Mouse (Mus musculus) cortical plate, adult 2 months (tissue): ENCODE results near the gene Map3k10. TPM values are rescaled to one million over a fixed set of nuclear protein-coding genes. Genes with fewer than 3 reads are reported as not detected.

ENCODE experiments used
- H3K27ac ChIP-seq: fragments of 200-500 bp; 2 replicates; pipeline ENCODE4 v1.5.1; 2012; ENCODE audit warnings: low read length, control low read depth, inconsistent platforms; ENCODE audit not compliant: insufficient read depth
- H3K4me1 ChIP-seq: fragments of 200-500 bp; 2 replicates; pipeline ENCODE4 v1.6.1; 2011; ENCODE audit warnings: low read length; ENCODE audit not compliant: control insufficient read depth, insufficient read depth
- H3K4me3 ChIP-seq: fragments of 200-500 bp; 2 replicates; pipeline ENCODE4 v1.5.1; 2011; ENCODE audit warnings: mild to moderate bottlenecking, low read length, control low read depth; ENCODE audit not compliant: insufficient read depth
- CTCF ChIP-seq: fragments of 200-500 bp; IDR thresholded peaks from 2 replicates; pipeline ENCODE4 v1.5.1; 2011; ENCODE audit warnings: mild to moderate bottlenecking, control low read depth, low read length; ENCODE audit not compliant: insufficient read depth; ENCODE audit errors: extremely low read depth
- POLR2A ChIP-seq: fragments of 200-500 bp; IDR thresholded peaks from 2 replicates; pipeline ENCODE4 v1.6.1; 2011; ENCODE audit warnings: mild to moderate bottlenecking, low read length, control low read depth; ENCODE audit not compliant: insufficient read depth; ENCODE audit errors: extremely low read depth
- polyA plus RNA-seq: library from polyadenylated mRNA; depleted of rRNA; stranded (reverse); fragments of >200 nt; gene quantifications from 2 replicates; pipeline ENCODE4 v1.2.3, GENCODE M21; 2012; rRNA removed

Map3k10 gene
- polyA plus RNA-seq, 1 experiment = 181 TPM

- Histone ChIP-seq H3K4me3 (no peak overlapping the region), H3K4me1 (peaks cover 9% of the 10 kb centered on the region), H3K27ac (peak overlapping the region; percentile 15; the same call in 1 of the 2 replicates)
- TF ChIP-seq CTCF (no peak), POLR2A (no peak)
Observed at GRCm38 (mm10) chr7:27612940-27613339, 61.5 kb downstream of the Map3k10 start.

GRCm38 (mm10) chr7:27610871-27611270 is 63.5 kb downstream of the Map3k10 start:
- Histone ChIP-seq H3K4me3 (no peak overlapping the region), H3K4me1 (peaks cover 20% of the 10 kb centered on the region), H3K27ac (peak overlapping the region; percentile 41; the same call in 1 of the 2 replicates)
- no peak for TF ChIP-seq POLR2A
- no peak for TF ChIP-seq CTCF

- TF ChIP-seq POLR2A (no peak), CTCF (no peak)
- Histone ChIP-seq H3K4me1 (peaks cover 24% of the 10 kb centered on the region), H3K4me3 (no peak overlapping the region), H3K27ac (peak overlapping the region; percentile 41; the same call in 1 of the 2 replicates)
Observed at GRCm38 (mm10) chr7:27610370-27610769, 64.0 kb downstream of the Map3k10 start.

GRCm38 (mm10) chr7:27609688-27610087 is 64.7 kb downstream of the Map3k10 start:
- Histone ChIP-seq H3K27ac (no peak overlapping the region), H3K4me3 (no peak overlapping the region), H3K4me1 (peaks cover 31% of the 10 kb centered on the region)
- TF ChIP-seq POLR2A = no peak
- no peak for TF ChIP-seq CTCF

GRCm38 (mm10) chr7:27609285-27609684 is 65.1 kb downstream of the Map3k10 start:
- TF ChIP-seq POLR2A (no peak), CTCF (no peak)
- Histone ChIP-seq H3K27ac (no peak overlapping the region), H3K4me3 (no peak overlapping the region), H3K4me1 (peaks cover 33% of the 10 kb centered on the region)

GRCm38 (mm10) chr7:27608130-27608529 is 66.3 kb downstream of the Map3k10 start:
- peaks cover 33% of the 10 kb centered on the region for H3K4me1 ChIP-seq
- H3K27ac ChIP-seq = peak overlapping the region; percentile 47; the same call in 1 of the 2 replicates
- TF ChIP-seq POLR2A (no peak), CTCF (no peak)
- no peak overlapping the region for H3K4me3 ChIP-seq

- Histone ChIP-seq H3K4me3 (no peak overlapping the region), H3K4me1 (peaks cover 30% of the 10 kb centered on the region), H3K27ac (peak overlapping the region; percentile 89)
- TF ChIP-seq POLR2A (no peak), CTCF (no peak)
Observed at GRCm38 (mm10) chr7:27607580-27607979, 66.8 kb downstream of the Map3k10 start.

GRCm38 (mm10) chr7:27606481-27607254 is 67.7 kb downstream of the Map3k10 start:
- H3K4me1 ChIP-seq = peaks cover 33% of the 10 kb centered on the region
- peak overlapping the region; percentile 89 for H3K27ac ChIP-seq
- no peak for TF ChIP-seq POLR2A
- TF ChIP-seq CTCF = no peak
- H3K4me3 ChIP-seq = no peak overlapping the region

Other genes starting within 250 kb of the Map3k10 start
- 149 and 162 TPM in 2 replicates for gene Sptbn4, start 226.9 kb downstream of the Map3k10 start, polyA plus RNA-seq
- 15.8 and 16.6 TPM in 2 replicates for gene Blvrb, start 226.6 kb downstream of the Map3k10 start, polyA plus RNA-seq
- gene Sertad3, start 200.8 kb downstream of the Map3k10 start, polyA plus RNA-seq = 3.3 and 3.8 TPM in 2 replicates
- gene Sertad1, start 187.7 kb downstream of the Map3k10 start, polyA plus RNA-seq = 15.7 and 19.3 TPM in 2 replicates
- 0.29 and 0.47 TPM in 2 replicates for gene Prx, start 175.3 kb downstream of the Map3k10 start, polyA plus RNA-seq
- 0.21 and 0.25 TPM in 2 replicates for gene Hipk4, start 151.3 kb downstream of the Map3k10 start, polyA plus RNA-seq
- gene Pld3, start 121.4 kb downstream of the Map3k10 start, polyA plus RNA-seq = 1,185 and 1,204 TPM in 2 replicates
- 32.7 and 33.8 TPM in 2 replicates for gene 2310022A10Rik, start 121.4 kb downstream of the Map3k10 start, polyA plus RNA-seq
- 144 and 161 TPM in 2 replicates for gene Akt2, start 83.0 kb downstream of the Map3k10 start, polyA plus RNA-seq
- 188 and 192 TPM in 2 replicates for gene Ttc9b, start 20.7 kb downstream of the Map3k10 start, polyA plus RNA-seq
- gene Zfp607b, start 14.7 kb upstream of the Map3k10 start, polyA plus RNA-seq = 8.0 and 9.8 TPM in 2 replicates
- gene Zfp60, start 56.8 kb upstream of the Map3k10 start, polyA plus RNA-seq = 15.9 and 17.3 TPM in 2 replicates
- 3.9 and 4.0 TPM in 2 replicates for gene Zfp626, start 132.6 kb upstream of the Map3k10 start, polyA plus RNA-seq
- 3.4 and 3.9 TPM in 2 replicates for gene Zfp59, start 164.0 kb upstream of the Map3k10 start, polyA plus RNA-seq
- 0.71 and 1.0 TPM in 2 replicates for gene Zfp607a, start 182.9 kb upstream of the Map3k10 start, polyA plus RNA-seq